Mouse (Mus musculus) midbrain, postnatal 0 days (tissue): ENCODE measurements around the gene Gpr39. TPM values are rescaled to one million over a fixed set of nuclear protein-coding genes. Genes with fewer than 3 reads are reported as not detected.
A peak's percentile ranks its signal among the peaks of the same experiment; 100 is the strongest.

Source experiments
- ATAC-seq: fragments of 200-750 bp; cut with Nextera tagmentation; 2 replicates; pipeline ENCODE4 v1.8.0; 2017; ENCODE audit warnings: moderate number of reproducible peaks, mild to moderate bottlenecking, moderate TSS enrichment, moderate library complexity; ENCODE audit not compliant: low FRiP score
- DNase-seq: peaks from one replicate; pipeline ENCODE4 v3.0.0-alpha.2; 2015; ENCODE audit warnings: low spot score
- H3K27ac ChIP-seq: fragments of 300-500 bp; sonication (generic); 2 replicates; pipeline ENCODE4 v1.5.1; 2014; ENCODE audit warnings: low read depth, mild to moderate bottlenecking, low read length, mixed read lengths
- H3K27me3 ChIP-seq: fragments of 300-500 bp; sonication (generic); 2 replicates; pipeline ENCODE4 v1.6.1; 2014; ENCODE audit warnings: low read length, control low read depth, mixed read lengths; ENCODE audit not compliant: insufficient read depth
- H3K36me3 ChIP-seq: fragments of 300-500 bp; sonication (generic); 2 replicates; pipeline ENCODE4 v1.6.1; 2014; ENCODE audit warnings: low read length, control low read depth, mixed read lengths; ENCODE audit not compliant: insufficient read depth
- H3K4me1 ChIP-seq: fragments of 300-500 bp; sonication (generic); 2 replicates; pipeline ENCODE4 v1.6.1; 2014; ENCODE audit warnings: mild to moderate bottlenecking, control low read depth, antibody characterized with exemption, low read length, mixed read lengths; ENCODE audit not compliant: insufficient read depth
- H3K4me2 ChIP-seq: fragments of 300-500 bp; sonication (generic); 2 replicates; pipeline ENCODE4 v1.6.1; 2014; ENCODE audit warnings: low read depth, mild to moderate bottlenecking, low read length, mixed read lengths; ENCODE audit not compliant: poor library complexity, severe bottlenecking
- H3K4me3 ChIP-seq: fragments of 300-500 bp; sonication (generic); 2 replicates; pipeline ENCODE4 v1.5.1; 2014; ENCODE audit warnings: low read depth, mild to moderate bottlenecking, low read length, moderate library complexity
- H3K9ac ChIP-seq: fragments of 300-500 bp; sonication (generic); replicated peaks from 2 replicates; pipeline ENCODE4 v1.6.1; 2014; ENCODE audit warnings: mild to moderate bottlenecking, low read length, moderate library complexity, mixed read lengths; ENCODE audit not compliant: poor library complexity, severe bottlenecking
- H3K9me3 ChIP-seq: fragments of 300-500 bp; sonication (generic); 2 replicates; pipeline ENCODE4 v1.6.1; 2016; ENCODE audit warnings: low read length, control low read depth
- CTCF ChIP-seq: IDR thresholded peaks from 2 replicates; pipeline ENCODE4 v1.5.1; 2016; ENCODE audit warnings: antibody characterized with exemption, mild to moderate bottlenecking
- whole genome bisulfite sequencing: fragments of 180-500 bp; shearing (Covaris S2); extraction: QIAGEN DNeasy Blood & Tissue Kit; methylation state at CpG from one replicate; pipeline ENCODE4 v1.1.7; 2014; 5-methylcytosine and 5-hydroxymethylcytosine counted together
- polyA plus RNA-seq: library from polyadenylated mRNA; unstranded; fragments of >200 nt; fragmentation: Nextera tagmentation; extraction: Ambion mirVana; gene quantifications from 2 replicates; pipeline ENCODE4 v1.2.1, GENCODE M21; 2015
- total RNA-seq: library from RNA; depleted of rRNA; stranded (reverse); fragments of >200 nt; gene quantifications from 2 replicates; pipeline ENCODE4 v1.2.3, GENCODE M21; 2014; rRNA removed

The Gpr39 gene
- total and polyA plus RNA-seq, 2 experiments from 2014 or later: 0.06 to 1.6 TPM

DNA sequence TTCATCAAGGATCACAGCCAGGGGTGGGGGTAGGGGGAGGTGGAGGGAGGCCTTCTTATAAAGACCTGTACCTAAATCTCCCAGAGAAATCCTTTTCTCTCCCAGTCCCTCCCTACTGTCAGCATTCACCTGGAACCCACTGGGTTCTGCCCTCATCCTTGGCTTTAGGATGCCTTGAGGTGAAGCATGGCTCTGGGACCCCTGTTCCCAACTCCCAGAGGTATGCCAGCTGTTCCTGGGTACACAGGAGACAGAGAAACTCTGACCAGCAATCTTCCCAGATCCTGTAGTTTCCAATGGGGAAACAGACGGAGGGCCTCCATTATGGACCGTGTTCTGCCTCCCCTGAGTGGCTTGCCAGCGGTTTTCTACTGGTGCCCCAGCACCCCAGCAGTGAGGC lies 243.9 kb downstream of the Gpr39 start:
- Histone ChIP-seq H3K36me3 (no peaks in the 10 kb centered on the region), H3K27me3 (no peaks in the 10 kb centered on the region), H3K4me2 (no peak overlapping the region), H3K4me3 (no peak overlapping the region), H3K9me3 (0 out of 2 replicates have a peak, but pooled peaks cover 4% of the 10 kb centered on the region), H3K4me1 (no peaks in the 10 kb centered on the region), H3K27ac (no peak overlapping the region), H3K9ac (no peak overlapping the region)
- 91% methylated on average over 3 of the region's 3 CpGs for WGBS
- DNase-seq (no peak), ATAC-seq (no peak)
- no peak for TF ChIP-seq CTCF

DNA sequence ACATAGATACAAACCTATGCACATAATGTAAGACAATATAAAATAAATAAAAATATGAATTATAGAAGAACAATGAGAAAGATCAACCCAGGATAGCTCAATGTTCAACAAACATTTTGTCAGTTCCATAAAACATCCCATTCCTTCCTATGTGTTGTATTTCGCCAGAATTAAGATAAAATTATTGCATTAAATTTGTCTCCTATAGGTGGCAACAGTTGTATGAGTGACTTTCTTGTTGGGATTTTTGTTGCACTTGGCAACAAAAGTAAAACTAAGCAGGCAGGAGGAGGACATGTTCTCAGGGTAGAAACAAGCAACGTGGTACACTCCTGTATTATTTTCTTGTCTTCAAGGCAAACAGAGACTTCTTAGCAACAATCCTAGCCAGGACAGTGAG lies 246.3 kb downstream of the Gpr39 start:
- DNase-seq: peak; percentile 29
- no peak for ATAC-seq
- Histone ChIP-seq H3K4me2 (no peak overlapping the region), H3K4me3 (no peak overlapping the region), H3K27me3 (no peaks in the 10 kb centered on the region), H3K9ac (no peak overlapping the region), H3K4me1 (no peaks in the 10 kb centered on the region), H3K9me3 (0 out of 2 replicates have a peak, but pooled peaks cover 4% of the 10 kb centered on the region), H3K36me3 (no peaks in the 10 kb centered on the region), H3K27ac (no peak overlapping the region)
- peak; percentile 71 for TF ChIP-seq CTCF
- 65% methylated on average over 2 of the region's 2 CpGs for WGBS

Other genes starting within 250 kb of the Gpr39 start
- gene Actr3, start 241.3 kb upstream of the Gpr39 start, total RNA-seq: 201 and 246 TPM in 2 replicates
- 175 and 179 TPM in 2 replicates for gene Actr3, start 241.3 kb upstream of the Gpr39 start, polyA plus RNA-seq
- gene Slc35f5, start 116.4 kb upstream of the Gpr39 start, total RNA-seq: 17.6 and 23.0 TPM in 2 replicates
- gene Slc35f5, start 116.4 kb upstream of the Gpr39 start, polyA plus RNA-seq: 28.0 and 34.8 TPM in 2 replicates
- gene Lypd1, start 236.1 kb downstream of the Gpr39 start, total RNA-seq: 116 and 120 TPM in 2 replicates
- gene Lypd1, start 236.1 kb downstream of the Gpr39 start, polyA plus RNA-seq: 92.8 and 106 TPM in 2 replicates